Mouse (Mus musculus) embryonic facial prominence, embryonic 10.5 days (tissue): ENCODE measurements around the gene Glt1d1. TPM values are rescaled to one million over a fixed set of nuclear protein-coding genes. Genes with fewer than 3 reads are reported as not detected.

ENCODE experiments used
- DNase-seq: peaks from one replicate; pipeline ENCODE4 v3.0.0-alpha.2; 2017; ENCODE audit warnings: low spot score
- H3K27ac ChIP-seq: fragments of 300-500 bp; sonication (generic); replicated peaks from 2 replicates; pipeline ENCODE4 v1.5.1; 2016; ENCODE audit warnings: mild to moderate bottlenecking
- H3K27me3 ChIP-seq: fragments of 300-500 bp; sonication (generic); replicated peaks from 2 replicates; pipeline ENCODE4 v1.6.1; 2016; ENCODE audit warnings: low read depth, mild to moderate bottlenecking; ENCODE audit not compliant: poor library complexity, severe bottlenecking
- H3K36me3 ChIP-seq: fragments of 300-500 bp; sonication (generic); replicated peaks from 2 replicates; pipeline ENCODE4 v1.6.1; 2016; ENCODE audit warnings: mild to moderate bottlenecking, moderate library complexity
- H3K4me1 ChIP-seq: fragments of 300-500 bp; sonication (generic); 2 replicates; pipeline ENCODE4 v1.6.1; 2016
- H3K4me3 ChIP-seq: fragments of 300-500 bp; sonication (generic); 2 replicates; pipeline ENCODE4 v1.5.1; 2016; ENCODE audit warnings: mild to moderate bottlenecking, moderate library complexity
- H3K9me3 ChIP-seq: fragments of 300-500 bp; sonication (generic); 2 replicates; pipeline ENCODE4 v1.6.1; 2016; ENCODE audit warnings: mild to moderate bottlenecking
- WGBS: fragments of 180-500 bp; shearing (Covaris S2); methylation state at CpG from one replicate; pipeline ENCODE4 v1.1.7; 2016; 5-methylcytosine and 5-hydroxymethylcytosine counted together
- polyA plus RNA-seq: library from polyadenylated mRNA; unstranded; fragments of >200 nt; fragmentation: Nextera tagmentation; extraction: Ambion mirVana; gene quantifications from 2 replicates; pipeline ENCODE4 v1.2.1, GENCODE M21; 2016

Gene Glt1d1
- polyA plus RNA-seq, 1 experiment from 2014 or later, result 1.8 TPM

- DNase-seq, result no peak
- 92% methylated on average over 5 of the region's 5 CpGs for WGBS
- Histone ChIP-seq H3K9me3 (peaks cover 10% of the 10 kb centered on the region; the same call in 1 of the 2 replicates), H3K4me3 (no peak overlapping the region), H3K4me1 (no peaks in the 10 kb centered on the region), H3K27me3 (no peaks in the 10 kb centered on the region), H3K27ac (no peak overlapping the region), H3K36me3 (peaks cover 11% of the 10 kb centered on the region)
Measured at GRCm38 (mm10) chr5:127678501-127678900, 46.4 kb downstream of the Glt1d1 start.

GRCm38 (mm10) chr5:127688568-127689170 lies 56.6 kb downstream of the Glt1d1 start:
- no peak overlapping the region for H3K27ac ChIP-seq
- H3K27me3 ChIP-seq, result no peaks in the 10 kb centered on the region
- no peaks in the 10 kb centered on the region for H3K9me3 ChIP-seq
- no peak for DNase-seq
- WGBS, result 81% methylated on average over 9 of the region's 9 CpGs
- H3K4me3 ChIP-seq, result no peak overlapping the region
- peaks cover 13% of the 10 kb centered on the region for H3K4me1 ChIP-seq
- no peaks in the 10 kb centered on the region for H3K36me3 ChIP-seq

DNA sequence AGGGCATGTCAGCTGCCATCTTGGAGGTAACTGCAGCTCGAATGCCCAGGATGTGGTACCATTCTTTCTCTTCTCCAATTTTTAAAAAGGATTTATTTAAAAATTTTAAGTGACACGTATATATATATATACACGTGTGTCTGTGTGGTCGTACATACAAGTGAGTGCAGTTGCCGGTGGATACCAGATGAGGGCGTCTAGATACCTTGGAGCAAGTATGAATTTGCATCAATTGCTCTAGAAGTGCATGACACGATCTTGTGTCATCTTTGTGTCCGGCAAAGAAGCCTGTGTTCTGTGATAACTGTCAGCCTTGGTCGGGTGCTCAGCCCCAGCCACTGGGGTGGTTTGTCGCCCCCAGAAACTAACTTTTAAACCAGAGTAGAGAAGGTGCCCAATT lies 59.0 kb downstream of the Glt1d1 start:
- no peaks in the 10 kb centered on the region for H3K27me3 ChIP-seq
- no peaks in the 10 kb centered on the region for H3K9me3 ChIP-seq
- 85% methylated on average over 10 of the region's 10 CpGs for WGBS
- H3K27ac ChIP-seq, result 0 out of 2 replicates have a peak overlapping the region, but pooled peaks have one; percentile 25
- H3K4me3 ChIP-seq, result no peak overlapping the region
- peaks cover 13% of the 10 kb centered on the region for H3K4me1 ChIP-seq
- no peaks in the 10 kb centered on the region for H3K36me3 ChIP-seq
- no peak for DNase-seq

DNA sequence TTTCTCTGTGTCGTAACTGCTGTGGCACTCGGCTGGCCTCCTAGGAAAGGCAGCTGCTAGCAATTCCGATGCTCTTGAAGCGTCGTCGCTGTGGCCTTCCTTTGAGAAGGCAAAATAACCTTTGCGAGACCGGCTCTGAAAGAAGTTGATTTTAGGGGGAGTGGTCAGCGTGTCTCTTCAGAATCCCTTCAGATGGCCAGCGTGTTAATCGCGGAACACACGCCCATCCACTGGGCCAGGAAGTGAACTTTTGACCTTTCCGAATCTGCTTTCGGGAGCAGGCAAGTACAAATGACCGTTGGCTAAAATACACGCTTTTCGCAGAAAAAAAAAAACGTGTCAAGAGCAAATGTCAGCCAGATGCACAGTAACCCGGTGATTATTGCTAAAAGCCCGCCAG lies 59.5 kb downstream of the Glt1d1 start:
- Histone ChIP-seq H3K9me3 (no peaks in the 10 kb centered on the region), H3K4me1 (peaks cover 13% of the 10 kb centered on the region), H3K36me3 (no peaks in the 10 kb centered on the region), H3K4me3 (peak overlapping the region; percentile 25; the same call in 1 of the 2 replicates), H3K27me3 (no peaks in the 10 kb centered on the region), H3K27ac (peak overlapping the region; percentile 25; the same call in 1 of the 2 replicates)
- 39% methylated on average over 21 of the region's 21 CpGs for WGBS
- peak; percentile 34 for DNase-seq

- 78% methylated on average over 4 of the region's 4 CpGs for WGBS
- Histone ChIP-seq H3K4me3 (no peak overlapping the region), H3K4me1 (peaks cover 13% of the 10 kb centered on the region), H3K27ac (no peak overlapping the region), H3K36me3 (no peaks in the 10 kb centered on the region), H3K9me3 (no peaks in the 10 kb centered on the region), H3K27me3 (no peaks in the 10 kb centered on the region)
- DNase-seq, result peak; percentile 44
Measured at GRCm38 (mm10) chr5:127695898-127696297, 63.8 kb downstream of the Glt1d1 start.

DNA sequence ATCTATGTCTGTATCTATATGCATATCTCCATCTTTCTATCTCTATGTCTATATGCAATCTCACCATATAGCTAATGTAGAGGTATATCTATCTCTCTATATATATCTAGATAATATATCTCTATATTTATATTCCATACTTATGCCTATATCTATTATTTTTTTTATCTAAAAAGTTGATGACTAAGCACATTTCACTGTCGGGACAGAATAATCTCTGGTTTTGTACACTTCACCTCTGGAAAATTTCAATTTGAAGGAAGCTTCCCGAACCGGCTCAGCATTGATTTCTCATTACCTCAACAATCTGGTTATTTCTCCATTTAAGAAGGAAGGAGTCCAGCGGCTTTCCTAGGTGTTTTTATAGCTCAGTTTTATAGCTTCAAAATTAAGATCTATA lies 64.5 kb downstream of the Glt1d1 start:
- Histone ChIP-seq H3K27me3 (no peaks in the 10 kb centered on the region), H3K27ac (no peak overlapping the region), H3K4me3 (no peak overlapping the region), H3K36me3 (no peaks in the 10 kb centered on the region), H3K4me1 (peaks cover 8% of the 10 kb centered on the region), H3K9me3 (no peaks in the 10 kb centered on the region)
- no peak for DNase-seq
- 90% methylated on average over 4 of the region's 4 CpGs for WGBS

GRCm38 (mm10) chr5:127698525-127698924 lies 66.5 kb downstream of the Glt1d1 start:
- Histone ChIP-seq H3K36me3 (no peaks in the 10 kb centered on the region), H3K4me3 (no peak overlapping the region), H3K27me3 (no peaks in the 10 kb centered on the region), H3K4me1 (peaks cover 3% of the 10 kb centered on the region; the same call in 1 of the 2 replicates), H3K9me3 (no peaks in the 10 kb centered on the region), H3K27ac (no peak overlapping the region)
- WGBS, result 63% methylated on average over 2 of the region's 2 CpGs
- no peak for DNase-seq

DNA sequence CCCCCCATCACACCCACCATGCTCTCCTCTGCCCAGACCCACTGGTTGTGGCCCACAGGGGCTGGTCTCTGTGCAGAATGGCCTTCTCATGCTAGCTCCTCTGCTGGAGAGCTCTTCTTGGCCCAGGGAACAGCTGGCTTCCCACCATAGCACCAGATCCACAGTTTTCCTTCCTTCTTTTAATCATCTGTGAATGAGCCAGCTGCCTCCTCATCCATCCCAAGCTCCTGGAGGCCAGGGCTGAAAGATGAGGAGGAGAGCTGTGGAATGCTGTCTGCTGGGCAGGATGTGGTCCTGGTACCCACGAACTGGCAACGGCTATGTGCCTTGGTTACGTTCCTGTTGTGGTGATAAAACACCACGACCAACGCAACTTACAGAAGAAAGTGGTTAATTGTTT lies 67.6 kb downstream of the Glt1d1 start:
- no peak for DNase-seq
- peaks cover 11% of the 10 kb centered on the region for H3K4me1 ChIP-seq
- H3K9me3 ChIP-seq, result no peaks in the 10 kb centered on the region
- no peak overlapping the region for H3K4me3 ChIP-seq
- 91% methylated on average over 5 of the region's 5 CpGs for WGBS
- H3K36me3 ChIP-seq, result no peaks in the 10 kb centered on the region
- no peaks in the 10 kb centered on the region for H3K27me3 ChIP-seq
- no peak overlapping the region for H3K27ac ChIP-seq

- no peak overlapping the region for H3K4me3 ChIP-seq
- peaks cover 11% of the 10 kb centered on the region for H3K4me1 ChIP-seq
- no peaks in the 10 kb centered on the region for H3K36me3 ChIP-seq
- WGBS, result 80% methylated on average over 6 of the region's 6 CpGs
- H3K9me3 ChIP-seq, result no peaks in the 10 kb centered on the region
- H3K27me3 ChIP-seq, result no peaks in the 10 kb centered on the region
- no peak overlapping the region for H3K27ac ChIP-seq
- no peak for DNase-seq
Measured at GRCm38 (mm10) chr5:127700156-127700555, 68.1 kb downstream of the Glt1d1 start.

- no peaks in the 10 kb centered on the region for H3K9me3 ChIP-seq
- H3K4me3 ChIP-seq, result no peak overlapping the region
- peaks cover 11% of the 10 kb centered on the region for H3K4me1 ChIP-seq
- H3K27ac ChIP-seq, result no peak overlapping the region
- no peaks in the 10 kb centered on the region for H3K36me3 ChIP-seq
- WGBS, result 58% methylated on average over 9 of the region's 9 CpGs
- DNase-seq, result no peak
- H3K27me3 ChIP-seq, result no peaks in the 10 kb centered on the region
Measured at GRCm38 (mm10) chr5:127703609-127704180, 71.6 kb downstream of the Glt1d1 start.

DNA sequence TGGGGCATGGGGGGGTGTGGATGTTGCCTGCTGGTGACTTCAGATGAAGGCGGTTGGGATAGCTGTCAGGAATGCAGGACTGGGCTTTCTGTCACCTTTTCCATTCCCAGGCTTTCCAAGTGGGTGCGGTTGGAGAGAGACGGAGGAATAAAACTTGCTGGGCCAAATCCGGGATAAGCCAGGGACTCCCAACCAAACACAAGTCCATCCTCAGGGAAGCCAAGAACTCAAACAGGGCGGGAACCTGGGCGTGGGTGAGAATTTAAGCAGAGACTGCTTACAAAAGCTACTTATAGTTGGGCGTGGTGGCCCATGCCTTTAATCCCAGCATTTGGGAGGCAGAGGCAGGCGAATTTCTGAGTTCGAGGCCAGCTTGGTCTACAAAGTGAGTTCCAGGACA lies 73.2 kb downstream of the Glt1d1 start:
- Histone ChIP-seq H3K9me3 (no peaks in the 10 kb centered on the region), H3K27ac (no peak overlapping the region), H3K4me1 (peaks cover 11% of the 10 kb centered on the region), H3K27me3 (no peaks in the 10 kb centered on the region), H3K4me3 (no peak overlapping the region), H3K36me3 (no peaks in the 10 kb centered on the region)
- WGBS, result 88% methylated on average over 9 of the region's 9 CpGs
- no peak for DNase-seq

DNA sequence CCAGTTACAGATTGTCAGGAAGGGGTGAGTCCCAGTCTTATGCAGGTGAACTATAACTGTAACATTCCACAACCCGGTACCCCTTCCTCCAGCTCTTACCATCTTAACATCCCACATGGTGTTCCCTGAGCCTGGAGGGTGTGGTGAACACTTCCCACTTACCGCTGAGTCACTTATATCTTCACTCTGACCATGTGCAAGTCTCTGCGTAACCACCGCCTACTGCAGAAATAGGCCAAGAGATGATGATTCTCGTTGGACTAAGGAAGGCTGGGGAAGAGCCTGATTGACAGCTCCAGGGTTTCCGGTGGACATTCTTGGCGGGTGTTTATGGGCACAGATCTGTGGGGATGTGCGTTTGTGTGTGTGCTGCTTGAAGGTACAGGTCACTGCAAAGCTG lies 73.9 kb downstream of the Glt1d1 start:
- Histone ChIP-seq H3K9me3 (no peaks in the 10 kb centered on the region), H3K27ac (no peak overlapping the region), H3K27me3 (no peaks in the 10 kb centered on the region), H3K36me3 (no peaks in the 10 kb centered on the region), H3K4me3 (no peak overlapping the region), H3K4me1 (peaks cover 11% of the 10 kb centered on the region)
- no peak for DNase-seq
- 95% methylated on average over 8 of the region's 8 CpGs for WGBS

DNA sequence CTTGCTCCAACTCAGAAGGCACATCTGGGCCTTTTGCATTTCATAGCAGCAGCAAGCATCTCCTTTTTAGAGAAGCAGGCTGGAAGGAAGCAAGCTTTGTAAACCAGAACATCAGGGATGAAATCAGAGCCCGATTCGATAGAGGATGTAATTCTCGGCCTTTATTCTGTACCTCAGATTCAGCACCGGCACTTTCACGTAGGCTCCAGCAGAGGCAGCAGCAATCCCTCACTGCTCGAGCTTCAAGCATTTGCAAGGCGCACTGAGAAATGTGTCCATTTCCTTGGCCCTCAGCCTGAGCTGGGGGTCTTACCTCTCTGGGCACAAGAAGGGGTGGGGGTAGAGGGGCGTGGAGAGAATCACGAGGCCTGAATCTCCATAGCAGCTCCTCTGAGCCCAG lies 76.1 kb downstream of the Glt1d1 start:
- peaks cover 11% of the 10 kb centered on the region for H3K4me1 ChIP-seq
- WGBS, result 77% methylated on average over 9 of the region's 9 CpGs
- H3K9me3 ChIP-seq, result peaks cover 7% of the 10 kb centered on the region; the same call in 1 of the 2 replicates
- H3K27ac ChIP-seq, result no peak overlapping the region
- no peak overlapping the region for H3K4me3 ChIP-seq
- H3K27me3 ChIP-seq, result no peaks in the 10 kb centered on the region
- no peak for DNase-seq
- no peaks in the 10 kb centered on the region for H3K36me3 ChIP-seq
